Mouse (Mus musculus) bone marrow, adult 2 months (tissue): Measurements from ENCODE around the gene Polm. TPM values are rescaled to one million over a fixed set of nuclear protein-coding genes. Genes with fewer than 3 reads are reported as not detected.
A peak's percentile ranks its signal among the peaks of the same experiment; 100 is the strongest.
"Not testable (repeated sequence)": the region's sequence is repeated elsewhere in the genome, so short reads cannot be mapped to it uniquely, and the experiment has no call there.

ENCODE experiments used
- H3K27ac ChIP-seq: fragments of 200-500 bp; 2 replicates; pipeline ENCODE4 v1.5.1; 2012; ENCODE audit warnings: low read depth, mild to moderate bottlenecking, control low read depth, inconsistent platforms, low read length; ENCODE audit not compliant: control insufficient read depth, poor library complexity, insufficient read depth
- H3K4me1 ChIP-seq: fragments of 200-500 bp; 2 replicates; pipeline ENCODE4 v1.6.1; 2011; ENCODE audit warnings: low read length; ENCODE audit not compliant: control insufficient read depth, insufficient read depth
- H3K4me3 ChIP-seq: fragments of 200-500 bp; replicated peaks from 2 replicates; pipeline ENCODE3; 2011; ENCODE audit warnings: mild to moderate bottlenecking, low read depth, low read length, control low read depth; ENCODE audit not compliant: control insufficient read depth
- CTCF ChIP-seq: fragments of 200-500 bp; IDR thresholded peaks from 2 replicates; pipeline ENCODE4 v1.5.1; 2011; ENCODE audit warnings: low read length, control low read depth; ENCODE audit not compliant: control insufficient read depth, insufficient read depth
- POLR2A ChIP-seq: fragments of 200-500 bp; IDR thresholded peaks from 2 replicates; pipeline ENCODE4 v1.6.1; 2011; ENCODE audit warnings: low read depth, mild to moderate bottlenecking, control low read depth, low read length, borderline replicate concordance; ENCODE audit not compliant: control insufficient read depth
- WGBS: fragments of 180-500 bp; shearing (Covaris S2); methylation state at CpG from one replicate; pipeline ENCODE4 v1.1.7; 2018; 5-methylcytosine and 5-hydroxymethylcytosine counted together
- polyA plus RNA-seq: library from polyadenylated mRNA; stranded (reverse); fragments of >200 nt; gene quantifications from 2 replicates; pipeline ENCODE4 v1.2.4, GENCODE M21; 2011; ENCODE audit warnings: low replicate concordance; ENCODE audit not compliant: missing spikeins, insufficient read depth, insufficient read length

Polm gene
- polyA plus RNA-seq, 1 experiment, result 42.5 TPM

DNA sequence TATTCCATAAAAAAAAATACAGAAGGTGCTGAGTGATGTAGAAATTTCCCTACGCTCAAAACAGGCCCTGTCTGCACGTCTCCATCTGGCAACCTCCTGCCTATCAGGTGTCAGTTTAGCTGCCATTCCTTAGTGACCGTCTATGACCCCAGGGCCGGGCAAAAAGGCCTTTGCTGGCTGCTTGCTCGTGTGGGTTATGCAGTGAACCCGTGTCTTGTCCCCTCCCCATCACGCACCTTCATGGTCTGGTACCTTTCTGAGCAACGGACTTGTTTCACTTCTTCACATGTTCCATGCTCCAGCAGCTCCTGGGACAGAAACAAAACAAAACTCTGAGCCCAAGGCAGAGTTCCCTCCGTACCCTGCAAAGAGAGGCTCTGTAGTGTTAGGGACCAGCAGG lies 3.3 kb downstream of the Polm start:
- TF ChIP-seq CTCF (no peak), POLR2A (no peak)
- 81% methylated on average over 9 of the region's 9 CpGs for WGBS
- Histone ChIP-seq H3K4me3 (no peak overlapping the region), H3K4me1 (peaks cover 8% of the 10 kb centered on the region), H3K27ac (no peak overlapping the region)

DNA sequence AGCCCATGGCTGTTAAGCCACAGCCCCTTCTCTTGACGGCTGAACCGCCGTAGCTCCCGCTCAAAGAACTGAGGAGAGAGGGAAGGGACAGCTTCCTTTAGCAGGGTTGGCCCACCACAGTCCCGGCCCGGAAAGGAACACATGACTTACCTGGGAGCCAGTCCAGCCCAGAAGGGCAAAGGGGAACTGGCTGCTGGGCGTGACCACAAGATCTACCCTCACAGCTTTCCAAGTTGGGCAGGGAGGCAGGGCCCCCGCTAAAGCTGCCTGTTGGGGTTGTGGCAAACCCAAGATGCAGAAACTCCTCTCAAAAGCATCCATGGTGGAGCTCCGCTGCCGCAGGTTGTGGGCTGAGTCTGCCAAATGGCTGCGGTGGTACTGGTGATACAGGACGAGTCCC lies 8.5 kb downstream of the Polm start:
- peak overlapping the region; percentile 5; the same call in 1 of the 2 replicates for H3K27ac ChIP-seq
- TF ChIP-seq CTCF (no peak), POLR2A (no peak)
- H3K4me3 ChIP-seq, result no peak overlapping the region
- H3K4me1 ChIP-seq, result peaks cover 7% of the 10 kb centered on the region
- WGBS, result 20% methylated on average over 12 of the region's 12 CpGs

DNA sequence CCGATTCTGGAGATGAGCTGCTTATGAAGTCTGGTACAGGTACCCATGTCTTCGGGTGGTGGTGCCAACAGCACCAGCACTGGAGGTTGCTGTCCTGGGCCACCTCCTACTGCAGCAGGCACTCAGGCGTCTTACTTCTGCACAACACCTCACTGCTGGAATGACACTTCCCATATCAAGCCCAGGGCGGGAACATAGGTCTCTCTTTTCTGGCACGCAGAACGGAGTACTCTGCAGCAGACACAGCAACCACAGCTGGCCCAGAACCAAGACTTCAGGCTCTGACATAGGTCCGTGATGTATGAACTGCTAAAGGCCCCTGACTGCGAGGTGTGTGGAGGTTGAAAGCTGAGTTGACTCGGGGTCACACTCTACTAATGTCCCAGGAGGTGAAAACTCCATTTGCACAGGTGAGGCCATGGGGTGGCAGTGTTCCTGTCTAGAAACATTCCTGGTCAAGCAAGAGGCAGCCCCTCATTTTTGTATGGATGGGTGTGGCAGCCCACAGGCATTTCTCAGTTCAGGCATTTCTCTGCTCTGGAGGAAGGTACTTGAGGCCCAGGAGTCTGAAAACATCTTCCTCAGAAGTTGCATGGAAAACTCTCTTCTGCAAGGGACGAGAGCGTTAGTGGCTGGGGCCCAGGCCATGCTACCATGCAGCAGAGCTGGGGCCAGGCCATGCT lies 9.2 kb downstream of the Polm start:
- Histone ChIP-seq H3K27ac (no peak overlapping the region), H3K4me3 (no peak overlapping the region), H3K4me1 (peaks cover 4% of the 10 kb centered on the region)
- TF ChIP-seq POLR2A (no peak), CTCF (no peak)
- WGBS, result 61% methylated on average over 11 of the region's 11 CpGs

DNA sequence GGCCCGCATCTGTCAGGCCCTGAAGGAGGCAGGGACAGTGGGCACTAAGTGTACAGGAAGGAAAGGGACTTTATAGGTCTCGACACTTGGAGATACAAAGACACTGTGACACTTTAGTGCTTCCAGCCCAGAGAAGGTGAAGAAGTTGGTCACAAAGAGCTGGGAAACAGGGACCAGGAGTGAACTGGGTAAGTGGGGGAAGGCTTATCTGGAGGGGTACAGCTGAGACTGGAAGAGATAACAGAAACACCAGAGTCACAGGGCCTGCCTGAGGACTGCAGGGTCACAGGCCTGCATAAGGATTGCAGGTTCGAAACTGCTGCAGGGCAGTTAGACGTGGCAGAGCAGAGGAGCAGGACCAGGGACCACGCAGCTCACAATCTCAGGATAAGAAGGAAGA lies 9.9 kb downstream of the Polm start:
- H3K4me3 ChIP-seq, result no peak overlapping the region
- TF ChIP-seq POLR2A (no peak), CTCF (no peak)
- 76% methylated on average over 5 of the region's 5 CpGs for WGBS

DNA sequence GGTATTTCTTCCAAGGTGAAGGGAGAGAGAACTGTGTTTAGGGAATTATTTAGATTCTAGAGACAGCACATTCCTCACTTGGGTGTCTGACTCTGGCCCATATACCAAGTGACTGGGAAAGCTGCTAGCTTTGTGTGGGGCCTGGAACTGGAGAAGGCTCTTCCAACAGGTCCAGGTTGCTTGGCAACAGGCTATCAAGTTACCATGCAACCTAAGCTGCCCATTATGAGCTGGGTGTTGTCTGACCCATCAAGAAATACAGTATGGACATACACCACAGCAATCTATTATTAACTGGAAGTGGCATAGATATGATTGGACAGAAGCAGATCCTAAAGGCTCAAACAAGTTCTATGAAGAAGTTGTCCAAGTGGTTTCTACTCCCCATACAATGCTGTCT lies 12.4 kb downstream of the Polm start:
- H3K4me1 ChIP-seq, result peaks cover 4% of the 10 kb centered on the region
- H3K4me3 ChIP-seq, result no peak overlapping the region
- no peak overlapping the region for H3K27ac ChIP-seq
- no peak for TF ChIP-seq POLR2A
- no peak for TF ChIP-seq CTCF

More for the DNA sequence above, 9.9 kb downstream of the Polm start:
- no peak overlapping the region for H3K27ac ChIP-seq
- H3K4me1 ChIP-seq, result peaks cover 4% of the 10 kb centered on the region

DNA sequence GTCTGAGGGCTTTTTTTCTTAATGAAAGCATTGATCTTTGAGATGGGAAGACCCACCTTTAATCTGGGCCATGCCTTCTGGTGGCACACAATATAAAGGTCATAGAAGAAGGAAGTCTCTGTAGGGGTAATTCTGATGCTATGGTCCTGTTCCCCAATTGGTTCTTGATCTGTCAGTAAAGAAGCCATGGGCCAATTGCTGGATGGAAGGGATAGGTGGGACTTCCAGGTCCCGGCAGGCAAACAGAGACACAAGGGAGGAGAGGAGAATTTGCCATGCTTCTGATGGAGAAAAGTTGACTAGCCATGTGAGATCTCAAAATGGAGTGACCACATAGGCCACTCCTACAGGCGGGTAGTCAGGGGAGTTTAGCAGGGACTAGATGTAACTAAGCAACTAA lies 18.6 kb downstream of the Polm start:
- WGBS, result 62% methylated on average over 2 of the region's 2 CpGs
- H3K4me3 ChIP-seq, result no peak overlapping the region
- TF ChIP-seq CTCF, result no peak
- TF ChIP-seq POLR2A, result no peak
- H3K27ac ChIP-seq, result no peak overlapping the region
- H3K4me1 ChIP-seq, result no peaks in the 10 kb centered on the region

DNA sequence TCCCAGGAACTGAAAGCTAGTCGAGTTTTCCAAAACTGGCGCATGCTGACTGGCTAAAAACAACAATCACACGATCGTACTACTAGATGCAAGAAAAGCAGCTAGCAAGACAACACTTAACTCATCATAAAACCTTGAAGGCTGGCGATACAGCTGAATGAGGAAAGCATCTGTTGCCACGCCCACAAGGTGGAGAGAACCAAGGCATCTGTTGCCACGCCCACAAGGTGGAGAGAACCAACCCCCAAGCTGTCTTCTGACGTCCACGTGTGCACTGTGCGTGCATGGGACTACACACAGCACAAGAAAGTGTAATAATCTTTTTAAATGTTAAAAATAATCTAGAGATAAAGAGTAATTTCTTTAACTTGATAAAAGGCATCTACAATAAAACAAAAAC lies 24.4 kb downstream of the Polm start:
- WGBS, result 74% methylated on average over 10 of the region's 10 CpGs
- H3K4me1 ChIP-seq, result no peaks in the 10 kb centered on the region
- no peak overlapping the region for H3K27ac ChIP-seq
- no peak overlapping the region for H3K4me3 ChIP-seq
- TF ChIP-seq CTCF (no peak), POLR2A (no peak)

DNA sequence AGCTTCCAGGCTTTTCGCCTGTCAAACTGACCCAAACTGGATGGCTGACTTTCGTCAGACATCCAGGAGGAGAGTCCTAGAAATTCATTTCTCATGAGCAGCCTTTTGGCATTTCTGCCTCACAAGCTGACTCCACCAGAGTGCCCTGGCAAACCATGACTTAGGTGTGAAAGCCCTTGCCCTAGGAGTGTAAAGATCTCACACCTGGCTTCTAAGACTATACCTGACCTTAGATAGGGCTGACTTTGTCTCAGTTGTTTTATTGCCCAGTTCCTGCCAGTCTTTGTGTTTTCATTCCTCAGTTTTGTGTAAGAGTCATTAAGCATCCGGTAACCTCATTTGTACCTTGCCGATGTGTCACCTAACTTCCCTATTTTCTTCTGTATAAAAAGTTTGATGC lies 28.3 kb downstream of the Polm start:
- H3K27ac ChIP-seq, H3K4me1 ChIP-seq, H3K4me3 ChIP-seq: not testable (repeated sequence)
- 63% methylated on average over 4 of the region's 4 CpGs for WGBS

DNA sequence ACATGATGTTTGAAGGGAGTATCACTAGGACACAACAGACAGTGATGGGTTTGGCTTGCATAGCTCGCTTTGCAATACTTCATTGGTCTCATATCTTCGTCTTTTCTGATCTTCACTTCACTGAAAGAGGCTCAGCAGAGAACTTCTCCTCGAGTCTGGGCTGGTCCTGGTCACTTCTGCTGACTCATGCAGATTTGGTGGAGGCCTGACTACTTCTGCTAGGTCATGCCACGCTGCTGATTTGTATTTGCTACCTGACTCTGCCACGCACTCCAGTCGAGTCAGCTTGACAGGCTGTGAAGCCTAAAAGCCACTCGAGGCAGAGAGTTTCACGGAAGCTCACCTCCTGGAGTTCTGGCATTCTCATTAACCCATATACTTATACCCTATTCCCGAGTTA lies 29.9 kb downstream of the Polm start:
- H3K27ac ChIP-seq, result no peak overlapping the region
- TF ChIP-seq CTCF, result no peak
- no peak for TF ChIP-seq POLR2A
- 73% methylated on average over 9 of the region's 9 CpGs for WGBS
- no peak overlapping the region for H3K4me3 ChIP-seq
- H3K4me1 ChIP-seq, result no peaks in the 10 kb centered on the region
